Mouse (Mus musculus): ENCODE results near the gene Prr27. TPM values are rescaled to one million over a fixed set of nuclear protein-coding genes. Genes with fewer than 3 reads are reported as not detected.

Gene Prr27
- not detected for polyA plus RNA-seq (2017; shearing (Covaris generic))

DNA sequence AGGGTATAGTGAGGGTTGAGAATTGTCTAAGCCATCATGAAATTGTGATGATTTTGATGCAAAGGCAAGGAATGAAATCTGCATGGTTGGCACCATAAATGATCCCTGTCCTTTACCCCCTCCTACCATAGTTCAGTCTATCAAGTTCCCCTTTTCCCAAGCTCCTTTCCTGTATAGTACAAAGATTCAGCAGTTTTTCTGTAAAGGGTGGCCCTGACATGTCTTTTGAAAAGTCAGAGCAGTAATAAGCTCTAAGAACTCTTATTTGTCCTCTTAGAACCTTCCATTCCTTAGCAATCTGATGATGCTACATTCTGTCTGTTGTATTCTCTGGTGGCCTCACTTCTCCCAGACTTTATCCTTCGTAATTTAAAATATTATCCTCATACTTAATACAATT, at the start of gene Prr27:
Gene Prr27, plus strand, starts transcription at position 301 of the 400 bp plus-strand sequence.

DNA sequence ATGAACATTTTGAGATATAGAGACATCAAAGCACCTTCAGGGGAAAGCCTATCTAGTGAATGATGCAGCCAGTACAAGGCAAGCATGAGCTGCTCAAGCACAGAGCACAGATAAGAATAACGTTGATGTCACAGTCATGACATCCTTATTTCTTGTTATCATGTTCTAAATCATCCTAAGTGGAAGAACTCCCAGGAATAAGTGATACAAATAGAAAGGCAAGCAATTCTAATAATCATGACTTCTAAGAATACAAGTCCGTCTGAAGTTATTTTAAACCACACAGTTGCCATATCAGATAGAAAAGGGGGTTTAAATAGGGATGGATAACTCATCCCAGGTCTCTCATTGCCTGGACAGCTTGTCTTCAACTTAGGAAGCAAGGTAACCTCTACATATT, 17.7 kb upstream of the Prr27 start, which contains the start of gene Csn1s2b:
Gene Csn1s2b, plus strand, starts transcription at position 301 of the 400 bp plus-strand sequence.

DNA sequence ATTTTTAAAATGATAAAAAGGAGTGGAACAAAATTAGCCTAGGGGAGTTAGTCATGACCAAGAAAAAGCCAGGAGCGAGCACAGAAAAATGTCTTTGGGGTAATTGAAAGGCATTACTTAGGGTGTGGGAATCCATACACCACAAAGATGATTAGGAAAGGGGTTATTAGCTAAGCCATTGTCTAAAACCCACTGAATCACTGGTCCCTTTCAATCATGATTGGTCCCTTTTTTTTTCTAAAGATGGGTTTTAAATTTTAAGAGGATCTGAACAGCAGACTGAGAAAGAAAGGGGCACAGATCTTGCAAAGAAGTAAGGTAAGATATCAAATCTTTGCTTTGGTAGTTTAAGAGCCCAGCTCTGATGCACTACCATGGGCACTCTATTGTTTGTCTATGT, 59.2 kb downstream of the Prr27 start, which contains the start of gene Odam:
Gene Odam, plus strand, starts transcription at position 301 of the 400 bp plus-strand sequence.

Other genes starting within 250 kb of the Prr27 start
- gene Sult1e1, start 234.1 kb upstream of the Prr27 start, polyA plus RNA-seq (2017; shearing (Covaris generic)), result not detected
- gene Csn1s1, start 159.5 kb upstream of the Prr27 start, polyA plus RNA-seq (2017; shearing (Covaris generic)), result not detected
- gene Csn2, start 126.1 kb upstream of the Prr27 start, polyA plus RNA-seq (2017; shearing (Covaris generic)), result not detected
- not detected for gene Csn1s2a, start 51.1 kb upstream of the Prr27 start, polyA plus RNA-seq (2017; shearing (Covaris generic))
- 0.08 TPM for gene Csn1s2b, start 17.6 kb upstream of the Prr27 start, polyA plus RNA-seq (2017; shearing (Covaris generic))
- not detected for gene Odam, start 59.3 kb downstream of the Prr27 start, polyA plus RNA-seq (2017; shearing (Covaris generic))
- gene Csn3, start 99.9 kb downstream of the Prr27 start, polyA plus RNA-seq (2017; shearing (Covaris generic)), result not detected
- 0.13 TPM for gene 2310003L06Rik, start 143.8 kb downstream of the Prr27 start, polyA plus RNA-seq (2017; shearing (Covaris generic))
- gene Gm28434, start 143.8 kb downstream of the Prr27 start, polyA plus RNA-seq (2017; shearing (Covaris generic)), result not detected
- not detected for gene Cabs1, start 153.8 kb downstream of the Prr27 start, polyA plus RNA-seq (2017; shearing (Covaris generic))
- 65.6 TPM for gene Smr3a, start 176.9 kb downstream of the Prr27 start, polyA plus RNA-seq (2017; shearing (Covaris generic))